Mouse (Mus musculus) hindbrain, embryonic 11.5 days (tissue): ENCODE results near the gene Tmem52b. TPM values are rescaled to one million over a fixed set of nuclear protein-coding genes. Genes with fewer than 3 reads are reported as not detected.

Experiments used
- ATAC-seq: fragments of 200-750 bp; cut with Nextera tagmentation; 2 replicates; pipeline ENCODE4 v1.8.0; 2017; ENCODE audit warnings: mild to moderate bottlenecking, moderate TSS enrichment, moderate library complexity; ENCODE audit not compliant: low FRiP score
- DNase-seq: peaks from one replicate; pipeline ENCODE4 v3.0.0-alpha.2; 2015; ENCODE audit warnings: low spot score
- H3K27ac ChIP-seq: fragments of 300-500 bp; sonication (generic); 2 replicates; pipeline ENCODE4 v1.5.1; 2014; ENCODE audit warnings: mild to moderate bottlenecking, low read depth, low read length
- H3K27me3 ChIP-seq: fragments of 300-500 bp; sonication (generic); 2 replicates; pipeline ENCODE4 v1.6.1; 2014; ENCODE audit warnings: mild to moderate bottlenecking, low read length, moderate library complexity, mixed read lengths; ENCODE audit not compliant: control insufficient read depth, insufficient read depth
- H3K36me3 ChIP-seq: fragments of 300-500 bp; sonication (generic); 2 replicates; pipeline ENCODE4 v1.6.1; 2014; ENCODE audit warnings: mild to moderate bottlenecking, low read length, moderate library complexity, mixed read lengths; ENCODE audit not compliant: control insufficient read depth, insufficient read depth
- H3K4me1 ChIP-seq: fragments of 300-500 bp; sonication (generic); replicated peaks from 2 replicates; pipeline ENCODE4 v1.6.1; 2014; ENCODE audit warnings: low read length, mixed read lengths; ENCODE audit not compliant: control insufficient read depth, insufficient read depth
- H3K4me2 ChIP-seq: fragments of 300-500 bp; sonication (generic); replicated peaks from 2 replicates; pipeline ENCODE4 v1.6.1; 2014; ENCODE audit warnings: mild to moderate bottlenecking, low read depth, low read length
- H3K4me3 ChIP-seq: fragments of 300-500 bp; sonication (generic); 2 replicates; pipeline ENCODE4 v1.5.1; 2014; ENCODE audit warnings: low read depth, low read length
- H3K9ac ChIP-seq: fragments of 300-500 bp; sonication (generic); 2 replicates; pipeline ENCODE4 v1.6.1; 2014; ENCODE audit warnings: low read depth, low read length
- H3K9me3 ChIP-seq: fragments of 300-500 bp; sonication (generic); 2 replicates; pipeline ENCODE4 v1.6.1; 2016; ENCODE audit warnings: low read length; ENCODE audit not compliant: control insufficient read depth
- WGBS: fragments of 180-500 bp; shearing (Covaris S2); extraction: QIAGEN DNeasy Blood & Tissue Kit; methylation state at CpG from one replicate; pipeline ENCODE4 v1.1.7; 2014; 5-methylcytosine and 5-hydroxymethylcytosine counted together
- polyA plus RNA-seq: library from polyadenylated mRNA; unstranded; fragments of >200 nt; fragmentation: Nextera tagmentation; extraction: Ambion mirVana; gene quantifications from 2 replicates; pipeline ENCODE4 v1.2.1, GENCODE M21; 2014

Tmem52b gene
- polyA plus RNA-seq, 1 experiment from 2014 or later: not detected

DNA sequence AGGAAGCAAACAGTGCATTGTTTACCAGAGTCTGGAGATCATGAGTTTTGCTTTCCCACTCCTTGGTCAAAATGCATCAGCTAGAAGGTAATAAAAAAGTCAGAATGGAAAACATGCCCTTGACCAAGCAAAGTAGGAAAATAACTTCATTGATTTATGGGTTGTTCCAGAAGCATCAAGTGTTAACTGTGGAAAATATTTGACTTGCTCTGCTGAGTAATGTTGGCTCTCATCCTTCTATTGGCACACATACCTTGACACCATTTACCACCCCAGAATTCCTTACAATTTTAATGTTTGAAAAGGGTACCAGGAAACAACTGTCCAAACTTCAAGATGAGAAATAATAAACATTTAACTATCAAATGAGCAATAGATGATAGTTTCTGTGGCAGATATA is 13.7 kb downstream of the Tmem52b start:
- Histone ChIP-seq H3K4me1 (no peaks in the 10 kb centered on the region), H3K4me2 (no peak overlapping the region), H3K36me3 (no peaks in the 10 kb centered on the region), H3K4me3 (no peak overlapping the region), H3K9me3 (no peaks in the 10 kb centered on the region), H3K27ac (no peak overlapping the region), H3K27me3 (no peaks in the 10 kb centered on the region), H3K9ac (no peak overlapping the region)
- ATAC-seq (no peak), DNase-seq (no peak)

DNA sequence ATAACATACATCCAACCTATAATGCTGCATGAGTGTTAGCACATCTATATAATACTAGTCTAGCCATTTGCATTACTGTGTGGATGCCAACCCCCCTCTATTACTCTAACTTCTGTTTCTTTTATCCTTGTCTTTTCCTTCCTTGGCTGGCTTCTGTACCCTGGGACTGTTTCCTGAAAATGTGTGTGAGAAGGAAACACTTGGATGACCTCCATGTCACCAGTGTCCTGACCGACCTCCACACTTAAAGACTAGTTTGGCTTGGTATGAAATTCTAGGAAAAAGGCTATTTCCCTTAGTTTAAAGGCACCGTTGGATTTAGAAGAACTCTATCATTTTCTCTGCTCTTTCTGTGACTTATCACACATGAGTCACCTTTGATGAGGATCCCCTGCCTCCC is 15.1 kb downstream of the Tmem52b start:
- no peak overlapping the region for H3K4me3 ChIP-seq
- no peaks in the 10 kb centered on the region for H3K27me3 ChIP-seq
- H3K27ac ChIP-seq: no peak overlapping the region
- DNase-seq (no peak), ATAC-seq (no peak)
- no peak overlapping the region for H3K9ac ChIP-seq
- no peaks in the 10 kb centered on the region for H3K9me3 ChIP-seq
- H3K4me2 ChIP-seq: no peak overlapping the region
- no peaks in the 10 kb centered on the region for H3K36me3 ChIP-seq
- WGBS: 81% methylated on average over 2 of the region's 2 CpGs
- no peaks in the 10 kb centered on the region for H3K4me1 ChIP-seq

DNA sequence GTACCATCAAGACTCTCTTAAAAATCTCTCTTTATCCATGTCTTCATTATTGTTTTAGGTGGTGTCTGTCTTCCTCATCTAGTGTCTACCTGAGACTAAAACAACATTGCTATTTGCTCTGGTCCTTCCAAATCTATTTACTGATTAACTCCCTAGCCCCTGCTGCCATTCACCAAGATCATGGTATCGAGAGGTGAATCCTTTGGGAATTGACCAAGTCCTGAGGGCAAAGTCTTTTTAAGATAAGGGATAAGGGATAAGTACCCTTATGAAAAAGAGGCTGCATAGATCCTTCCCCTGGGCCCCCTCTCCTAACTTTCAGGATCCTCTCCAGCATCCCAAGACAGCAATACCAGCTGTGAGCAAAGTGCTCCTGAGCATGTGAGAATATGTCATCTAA is 17.2 kb downstream of the Tmem52b start:
- WGBS: 92% methylated on average over 1 of the region's 1 CpGs
- no peak overlapping the region for H3K27ac ChIP-seq
- no peak for DNase-seq
- ATAC-seq: no peak
- no peaks in the 10 kb centered on the region for H3K4me1 ChIP-seq
- H3K4me3 ChIP-seq: no peak overlapping the region
- H3K9ac ChIP-seq: no peak overlapping the region
- no peaks in the 10 kb centered on the region for H3K36me3 ChIP-seq
- H3K27me3 ChIP-seq: no peaks in the 10 kb centered on the region
- H3K9me3 ChIP-seq: no peaks in the 10 kb centered on the region
- H3K4me2 ChIP-seq: no peak overlapping the region

GRCm38 (mm10) chr6:129530261-129530660 is 17.9 kb downstream of the Tmem52b start:
- Histone ChIP-seq H3K36me3 (no peaks in the 10 kb centered on the region), H3K4me2 (no peak overlapping the region), H3K4me3 (no peak overlapping the region), H3K4me1 (no peaks in the 10 kb centered on the region), H3K27ac (no peak overlapping the region), H3K27me3 (no peaks in the 10 kb centered on the region), H3K9me3 (no peaks in the 10 kb centered on the region), H3K9ac (no peak overlapping the region)
- ATAC-seq: no peak
- DNase-seq: no peak

DNA sequence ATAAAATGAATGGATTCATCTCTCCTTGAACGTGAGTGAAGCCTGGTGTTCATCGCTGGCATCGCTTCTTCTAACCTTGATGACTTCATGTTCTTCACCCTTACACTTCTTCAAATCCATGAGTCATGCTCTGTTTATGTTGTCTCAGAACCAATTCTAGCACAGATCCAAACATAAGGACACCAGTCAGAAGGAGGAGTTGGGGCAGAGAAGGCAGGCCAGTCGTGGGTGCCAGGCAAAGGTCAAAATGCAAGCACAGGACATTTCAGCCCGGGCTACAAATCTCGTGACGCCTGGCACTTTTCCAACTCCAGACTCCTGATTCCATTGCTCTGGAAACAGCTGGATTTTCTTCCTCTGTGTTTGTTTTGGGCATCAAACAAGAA is 20.2 kb downstream of the Tmem52b start:
- peak overlapping the region; percentile 83; the same call in 1 of the 2 replicates for H3K9ac ChIP-seq
- WGBS: 38% methylated on average over 7 of the region's 7 CpGs

DNA sequence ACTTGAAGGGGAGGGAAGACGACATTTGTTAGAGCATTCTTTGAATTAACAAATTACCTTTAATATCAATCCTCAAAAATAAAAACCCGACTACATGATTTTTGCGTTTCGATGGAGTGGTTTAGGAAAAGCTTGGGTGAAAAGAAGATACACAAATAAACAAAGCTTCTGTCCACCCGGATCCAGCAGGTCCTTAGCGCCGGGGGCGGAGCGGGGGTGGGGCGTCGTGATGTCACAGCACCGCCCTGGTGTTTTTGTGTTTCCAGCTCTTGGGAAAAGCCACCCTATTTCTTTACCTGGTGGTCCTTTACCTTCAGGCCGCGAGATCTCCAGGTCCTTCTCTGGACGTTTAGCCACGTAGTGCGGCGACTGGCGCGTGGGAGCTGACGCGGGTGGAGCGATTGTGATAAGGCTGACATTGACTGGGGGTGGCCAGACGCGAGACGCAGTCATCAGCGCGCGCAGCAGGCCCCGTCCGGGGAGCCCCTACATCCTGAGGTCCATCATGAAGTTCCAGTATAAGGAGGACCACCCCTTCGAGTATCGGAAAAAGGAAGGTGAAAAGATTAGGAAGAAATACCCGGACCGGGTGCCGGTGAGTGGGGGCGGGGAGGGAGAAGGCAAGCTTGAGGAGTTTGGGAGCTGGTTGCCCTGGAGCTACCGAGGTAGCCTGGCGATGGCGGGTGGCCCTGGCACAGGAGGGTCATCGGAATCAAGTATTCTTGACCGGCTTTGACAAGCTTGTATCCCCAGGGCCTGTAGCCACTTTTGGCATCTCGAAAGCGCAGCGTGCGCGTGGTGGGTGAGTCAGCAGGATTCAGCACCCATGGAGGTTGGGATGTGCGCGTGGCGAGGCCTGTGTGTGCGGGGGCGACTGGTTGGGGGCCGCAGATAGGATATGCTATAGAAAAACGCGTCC is 20.8 kb downstream of the Tmem52b start, which contains the start of gene Gabarapl1:
TSS of gene Gabarapl1 (plus strand) at position 219 of the 919 bp plus-strand sequence.
- Histone ChIP-seq H3K27ac (0 out of 2 replicates have a peak within 1 kb of the TSS, but pooled peaks have one; percentile 24), H3K4me3 (peak within 1 kb of the TSS; percentile 63), H3K4me1 (no peaks in the 10 kb centered on the region), H3K36me3 (no peaks in the 10 kb centered on the region), H3K9ac (peak within 1 kb of the TSS; percentile 83), H3K27me3 (no peaks in the 10 kb centered on the region), H3K9me3 (no peaks in the 10 kb centered on the region), H3K4me2 (peak within 1 kb of the TSS; percentile 67)
- peak; percentile 84 for DNase-seq
- peak; percentile 88 for ATAC-seq
- under 1% methylated on average over 55 of the region's 55 CpGs for WGBS

More for the DNA sequence above, 20.2 kb downstream of the Tmem52b start:
- H3K4me3 ChIP-seq: peak overlapping the region; percentile 63
- no peaks in the 10 kb centered on the region for H3K9me3 ChIP-seq
- DNase-seq (peak; percentile 56), ATAC-seq (peak; percentile 55)
- no peaks in the 10 kb centered on the region for H3K27me3 ChIP-seq
- H3K4me2 ChIP-seq: peak overlapping the region; percentile 67
- H3K27ac ChIP-seq: no peak overlapping the region
- H3K4me1 ChIP-seq: no peaks in the 10 kb centered on the region
- no peaks in the 10 kb centered on the region for H3K36me3 ChIP-seq

- peaks cover 2% of the 10 kb centered on the region; the same call in 1 of the 2 replicates for H3K36me3 ChIP-seq
- DNase-seq (peak; percentile 59), ATAC-seq (peak; percentile 58)
- no peak overlapping the region for H3K27ac ChIP-seq
- no peaks in the 10 kb centered on the region for H3K27me3 ChIP-seq
- 23% methylated on average over 9 of the region's 9 CpGs for WGBS
- H3K9me3 ChIP-seq: no peaks in the 10 kb centered on the region
- no peaks in the 10 kb centered on the region for H3K4me1 ChIP-seq
- H3K4me3 ChIP-seq: peak overlapping the region; percentile 63
- peak overlapping the region; percentile 67 for H3K4me2 ChIP-seq
- H3K9ac ChIP-seq: peak overlapping the region; percentile 83
These were observed 21.7 kb downstream of the Tmem52b start for GRCm38 (mm10) chr6:129534057-129534456.

DNA sequence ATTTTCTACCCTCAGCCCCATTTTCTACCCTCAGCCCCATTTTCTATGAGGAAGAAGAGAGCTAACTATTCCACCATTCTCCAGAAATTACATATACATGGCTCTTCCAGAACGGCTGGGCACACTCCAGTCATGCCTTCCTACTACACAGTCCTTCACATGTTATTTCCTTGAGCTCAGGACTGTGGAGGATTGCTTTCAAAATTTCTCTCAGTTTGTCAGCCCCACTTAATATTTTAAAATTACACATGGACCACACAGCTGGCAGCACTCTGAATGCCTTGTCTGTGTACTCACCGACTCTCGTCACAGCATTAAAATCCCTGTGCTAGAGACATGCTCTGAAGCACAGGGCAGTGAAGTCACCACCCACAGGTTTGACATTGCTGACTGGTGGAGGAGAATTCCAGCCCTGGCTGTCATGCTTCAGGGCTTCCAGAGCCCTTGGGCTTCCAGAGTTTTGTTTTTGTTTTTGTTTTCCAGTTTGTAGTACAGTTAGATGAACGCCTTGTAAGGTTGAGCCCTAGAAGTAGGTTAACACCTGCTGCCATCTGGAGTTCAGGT is 22.4 kb downstream of the Tmem52b start:
- 70% methylated on average over 4 of the region's 4 CpGs for WGBS
- H3K4me2 ChIP-seq: peak overlapping the region; percentile 67
- peak overlapping the region; percentile 63 for H3K4me3 ChIP-seq
- peaks cover 2% of the 10 kb centered on the region; the same call in 1 of the 2 replicates for H3K36me3 ChIP-seq
- DNase-seq (no peak), ATAC-seq (no peak)
- no peaks in the 10 kb centered on the region for H3K4me1 ChIP-seq
- H3K27me3 ChIP-seq: no peaks in the 10 kb centered on the region
- H3K9ac ChIP-seq: peak overlapping the region; percentile 23; the same call in 1 of the 2 replicates
- no peaks in the 10 kb centered on the region for H3K9me3 ChIP-seq
- 0 out of 2 replicates have a peak overlapping the region, but pooled peaks have one; percentile 10 for H3K27ac ChIP-seq
